Mouse (Mus musculus): ENCODE measurements around the gene Lnx1. TPM values are rescaled to one million over a fixed set of nuclear protein-coding genes. Genes with fewer than 3 reads are reported as not detected.

Lnx1 gene
- polyA plus RNA-seq, 1 experiment = 0.05 TPM

GRCm38 (mm10) chr5:74617816-74618572, 84.7 kb downstream of the Lnx1 start:
- no peak for TF ChIP-seq POLR2A (IDR thresholded peaks at IDR 0.05; ENCODE audit: low read depth, low read length)
- TF ChIP-seq CTCF (IDR thresholded peaks at IDR 0.05; ENCODE audit: extremely low read depth, insufficient read depth, insufficient read length, insufficient replicate concordance) = no peak
- H3K27ac ChIP-seq (ENCODE audit: insufficient read depth, low read length) = no peak overlapping the region
- H3K4me3 ChIP-seq (ENCODE audit: extremely low read depth, insufficient read depth, insufficient read length) = no peak overlapping the region
- no peaks in the 10 kb centered on the region for H3K27me3 ChIP-seq (ENCODE audit: control insufficient read depth, insufficient read depth, low read length)
- H3K4me1 ChIP-seq (ENCODE audit: control insufficient read depth, insufficient read depth, insufficient read length) = no peaks in the 10 kb centered on the region
- no peaks in the 10 kb centered on the region for H3K36me3 ChIP-seq (ENCODE audit: control insufficient read depth, insufficient read depth, low read length)
- no peak for DNase-seq (ENCODE audit: low read depth in 1 of 2, low spot score in 2 of 2)
- WGBS = 76% methylated on average over 6 of the region's 13 CpGs

GRCm38 (mm10) chr5:74613491-74614151, 89.1 kb downstream of the Lnx1 start:
- 76% methylated on average over 18 of the region's 18 CpGs for WGBS
- Histone ChIP-seq H3K36me3 (ENCODE audit: control insufficient read depth, insufficient read depth, low read length) (no peaks in the 10 kb centered on the region), H3K27me3 (ENCODE audit: control insufficient read depth, insufficient read depth, low read length) (no peaks in the 10 kb centered on the region), H3K4me3 (ENCODE audit: extremely low read depth, insufficient read depth, insufficient read length) (no peak overlapping the region), H3K4me1 (ENCODE audit: control insufficient read depth, insufficient read depth, insufficient read length) (no peaks in the 10 kb centered on the region), H3K27ac (ENCODE audit: insufficient read depth, low read length) (no peak overlapping the region)
- no peak for TF ChIP-seq CTCF (IDR thresholded peaks at IDR 0.05; ENCODE audit: extremely low read depth, insufficient read depth, insufficient read length, insufficient replicate concordance)
- TF ChIP-seq POLR2A (IDR thresholded peaks at IDR 0.05; ENCODE audit: low read depth, low read length) = no peak
- no peak for DNase-seq (ENCODE audit: low read depth in 1 of 2, low spot score in 2 of 2)

GRCm38 (mm10) chr5:74612713-74613112, 90.0 kb downstream of the Lnx1 start:
- no peak for DNase-seq (ENCODE audit: low read depth in 1 of 2, low spot score in 2 of 2)
- Histone ChIP-seq H3K27me3 (ENCODE audit: control insufficient read depth, insufficient read depth, low read length) (no peaks in the 10 kb centered on the region), H3K4me3 (ENCODE audit: extremely low read depth, insufficient read depth, insufficient read length) (no peak overlapping the region), H3K4me1 (ENCODE audit: control insufficient read depth, insufficient read depth, insufficient read length) (no peaks in the 10 kb centered on the region), H3K36me3 (ENCODE audit: control insufficient read depth, insufficient read depth, low read length) (no peaks in the 10 kb centered on the region), H3K27ac (ENCODE audit: insufficient read depth, low read length) (no peak overlapping the region)
- 88% methylated on average over 5 of the region's 5 CpGs for WGBS
- TF ChIP-seq POLR2A (IDR thresholded peaks at IDR 0.05; ENCODE audit: low read depth, low read length) (no peak), CTCF (IDR thresholded peaks at IDR 0.05; ENCODE audit: extremely low read depth, insufficient read depth, insufficient read length, insufficient replicate concordance) (no peak)

GRCm38 (mm10) chr5:74610511-74610910, 92.2 kb downstream of the Lnx1 start:
- no peak for DNase-seq (ENCODE audit: low read depth in 1 of 2, low spot score in 2 of 2)
- H3K4me3 ChIP-seq (ENCODE audit: extremely low read depth, insufficient read depth, insufficient read length) = no peak overlapping the region
- H3K27me3 ChIP-seq (ENCODE audit: control insufficient read depth, insufficient read depth, low read length) = no peaks in the 10 kb centered on the region
- no peaks in the 10 kb centered on the region for H3K4me1 ChIP-seq (ENCODE audit: control insufficient read depth, insufficient read depth, insufficient read length)
- TF ChIP-seq POLR2A (IDR thresholded peaks at IDR 0.05; ENCODE audit: low read depth, low read length) (no peak), CTCF (IDR thresholded peaks at IDR 0.05; ENCODE audit: extremely low read depth, insufficient read depth, insufficient read length, insufficient replicate concordance) (no peak)
- 85% methylated on average over 10 of the region's 10 CpGs for WGBS
- no peak overlapping the region for H3K27ac ChIP-seq (ENCODE audit: insufficient read depth, low read length)
- H3K36me3 ChIP-seq (ENCODE audit: control insufficient read depth, insufficient read depth, low read length) = no peaks in the 10 kb centered on the region

GRCm38 (mm10) chr5:74606213-74606612, 96.5 kb downstream of the Lnx1 start:
- no peak for DNase-seq (ENCODE audit: low read depth in 1 of 2, low spot score in 2 of 2)
- 92% methylated on average over 8 of the region's 8 CpGs for WGBS
- H3K27ac ChIP-seq (ENCODE audit: insufficient read depth, low read length) = no peak overlapping the region
- H3K4me1 ChIP-seq (ENCODE audit: control insufficient read depth, insufficient read depth, insufficient read length) = no peaks in the 10 kb centered on the region
- H3K27me3 ChIP-seq (ENCODE audit: control insufficient read depth, insufficient read depth, low read length) = no peaks in the 10 kb centered on the region
- no peak overlapping the region for H3K4me3 ChIP-seq (ENCODE audit: extremely low read depth, insufficient read depth, insufficient read length)
- H3K36me3 ChIP-seq (ENCODE audit: control insufficient read depth, insufficient read depth, low read length) = no peaks in the 10 kb centered on the region
- TF ChIP-seq POLR2A (IDR thresholded peaks at IDR 0.05; ENCODE audit: low read depth, low read length) (no peak), CTCF (IDR thresholded peaks at IDR 0.05; ENCODE audit: extremely low read depth, insufficient read depth, insufficient read length, insufficient replicate concordance) (no peak)

DNA sequence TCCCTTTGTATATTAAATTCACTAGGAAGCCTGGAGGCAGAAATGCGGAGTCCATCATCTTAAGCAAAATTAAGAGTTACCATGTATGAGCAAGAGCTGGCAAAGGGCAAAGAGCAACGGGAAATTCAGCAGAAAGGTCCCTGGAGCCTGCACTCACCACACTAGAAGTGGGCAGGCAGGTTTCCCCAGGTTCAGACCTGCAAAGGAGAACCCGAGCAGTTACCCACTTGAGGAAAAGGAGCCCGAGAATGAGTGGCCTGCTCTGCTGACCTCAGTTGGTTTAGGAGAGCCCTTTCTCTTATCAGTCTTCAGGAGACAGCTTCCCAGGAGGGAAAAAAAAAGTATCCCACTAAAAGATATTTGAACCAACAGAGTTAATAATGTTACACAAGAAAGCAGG, 99.4 kb downstream of the Lnx1 start:
- Histone ChIP-seq H3K27me3 (ENCODE audit: control insufficient read depth, insufficient read depth, low read length) (no peaks in the 10 kb centered on the region), H3K4me1 (ENCODE audit: control insufficient read depth, insufficient read depth, insufficient read length) (no peaks in the 10 kb centered on the region)

DNA sequence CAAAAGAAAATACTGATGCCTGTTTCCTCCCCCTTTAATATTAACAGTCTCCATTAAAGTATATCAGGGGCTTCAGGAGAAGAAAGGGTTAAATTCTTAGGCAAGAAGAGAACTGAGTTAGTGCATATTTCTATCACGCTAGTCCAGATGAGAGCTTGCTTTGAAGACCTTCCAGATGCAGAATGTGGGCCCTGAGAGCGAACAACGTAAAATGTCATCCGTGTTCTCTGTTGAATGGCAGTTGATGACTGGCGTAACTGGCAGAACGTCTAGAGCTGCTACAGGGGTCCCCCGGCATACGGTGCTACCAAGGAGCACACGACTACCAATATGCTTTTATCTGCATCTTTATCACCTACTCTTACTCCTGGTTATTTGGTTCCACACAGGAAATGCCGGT, 100.3 kb downstream of the Lnx1 start:
- H3K4me3 ChIP-seq (ENCODE audit: extremely low read depth, insufficient read depth, insufficient read length) = no peak overlapping the region
- 91% methylated on average over 10 of the region's 10 CpGs for WGBS
- H3K36me3 ChIP-seq (ENCODE audit: control insufficient read depth, insufficient read depth, low read length) = peaks cover 8% of the 10 kb centered on the region
- no peak for DNase-seq (ENCODE audit: low read depth in 1 of 2, low spot score in 2 of 2)
- no peak for TF ChIP-seq CTCF (IDR thresholded peaks at IDR 0.05; ENCODE audit: extremely low read depth, insufficient read depth, insufficient read length, insufficient replicate concordance)
- TF ChIP-seq POLR2A (IDR thresholded peaks at IDR 0.05; ENCODE audit: low read depth, low read length) = no peak
- no peaks in the 10 kb centered on the region for H3K4me1 ChIP-seq (ENCODE audit: control insufficient read depth, insufficient read depth, insufficient read length)
- H3K27me3 ChIP-seq (ENCODE audit: control insufficient read depth, insufficient read depth, low read length) = no peaks in the 10 kb centered on the region
- H3K27ac ChIP-seq (ENCODE audit: insufficient read depth, low read length) = no peak overlapping the region

More for the DNA sequence above, 99.4 kb downstream of the Lnx1 start:
- H3K27ac ChIP-seq (ENCODE audit: insufficient read depth, low read length) = no peak overlapping the region
- peaks cover 5% of the 10 kb centered on the region for H3K36me3 ChIP-seq (ENCODE audit: control insufficient read depth, insufficient read depth, low read length)
- no peak for DNase-seq (ENCODE audit: low read depth in 1 of 2, low spot score in 2 of 2)
- TF ChIP-seq POLR2A (IDR thresholded peaks at IDR 0.05; ENCODE audit: low read depth, low read length) (no peak), CTCF (IDR thresholded peaks at IDR 0.05; ENCODE audit: extremely low read depth, insufficient read depth, insufficient read length, insufficient replicate concordance) (no peak)
- no peak overlapping the region for H3K4me3 ChIP-seq (ENCODE audit: extremely low read depth, insufficient read depth, insufficient read length)
- 77% methylated on average over 4 of the region's 4 CpGs for WGBS
